Mouse (Mus musculus) intestine, postnatal 0 days (tissue): ENCODE data around the gene Kcnj10. TPM values are rescaled to one million over a fixed set of nuclear protein-coding genes. Genes with fewer than 3 reads are reported as not detected.

ENCODE experiments used
- ATAC-seq: fragments of 200-750 bp; cut with Nextera tagmentation; 2 replicates; pipeline ENCODE4 v1.8.0; 2017; ENCODE audit warnings: mild to moderate bottlenecking, moderate TSS enrichment, moderate library complexity
- H3K27ac ChIP-seq: fragments of 300-500 bp; sonication (generic); 2 replicates; pipeline ENCODE4 v1.5.1; 2014; ENCODE audit warnings: mild to moderate bottlenecking, low read depth, low read length, moderate library complexity
- H3K27me3 ChIP-seq: fragments of 300-500 bp; sonication (generic); replicated peaks from 2 replicates; pipeline ENCODE4 v1.6.1; 2014; ENCODE audit warnings: low read length, mixed read lengths; ENCODE audit not compliant: control insufficient read depth, insufficient read depth
- H3K36me3 ChIP-seq: fragments of 300-500 bp; sonication (generic); 2 replicates; pipeline ENCODE4 v1.6.1; 2014; ENCODE audit warnings: mild to moderate bottlenecking, moderate library complexity; ENCODE audit not compliant: control insufficient read depth, insufficient read depth
- H3K4me1 ChIP-seq: fragments of 300-500 bp; sonication (generic); replicated peaks from 2 replicates; pipeline ENCODE4 v1.6.1; 2014; ENCODE audit warnings: antibody characterized with exemption, low read length, mixed read lengths; ENCODE audit not compliant: control insufficient read depth, insufficient read depth
- H3K4me2 ChIP-seq: fragments of 300-500 bp; sonication (generic); replicated peaks from 2 replicates; pipeline ENCODE4 v1.6.1; 2014; ENCODE audit warnings: low read depth, mild to moderate bottlenecking, moderate library complexity
- H3K4me3 ChIP-seq: fragments of 300-500 bp; sonication (generic); 2 replicates; pipeline ENCODE4 v1.5.1; 2014; ENCODE audit warnings: low read depth, low read length
- H3K9ac ChIP-seq: fragments of 300-500 bp; sonication (generic); 2 replicates; pipeline ENCODE4 v1.6.1; 2014; ENCODE audit warnings: mild to moderate bottlenecking, low read depth, low read length
- H3K9me3 ChIP-seq: fragments of 300-500 bp; sonication (generic); 2 replicates; pipeline ENCODE4 v1.6.1; 2016; ENCODE audit warnings: mixed run types; ENCODE audit not compliant: control insufficient read depth
- CTCF ChIP-seq: sonication (generic); IDR thresholded peaks from 2 replicates; pipeline ENCODE4 v1.5.1; 2016; ENCODE audit warnings: low read depth, mild to moderate bottlenecking, control low read depth, antibody characterized with exemption, moderate library complexity
- WGBS: fragments of 180-500 bp; shearing (Covaris S2); extraction: QIAGEN DNeasy Blood & Tissue Kit; methylation state at CpG from one replicate; pipeline ENCODE4 v1.1.7; 2014; 5-methylcytosine and 5-hydroxymethylcytosine counted together
- polyA plus RNA-seq: library from polyadenylated mRNA; unstranded; fragments of >200 nt; fragmentation: Nextera tagmentation; extraction: Ambion mirVana; gene quantifications from 2 replicates; pipeline ENCODE4 v1.2.1, GENCODE M21; 2015

Gene Kcnj10
- polyA plus RNA-seq, 1 experiment from 2014 or later: 0.17 TPM

DNA sequence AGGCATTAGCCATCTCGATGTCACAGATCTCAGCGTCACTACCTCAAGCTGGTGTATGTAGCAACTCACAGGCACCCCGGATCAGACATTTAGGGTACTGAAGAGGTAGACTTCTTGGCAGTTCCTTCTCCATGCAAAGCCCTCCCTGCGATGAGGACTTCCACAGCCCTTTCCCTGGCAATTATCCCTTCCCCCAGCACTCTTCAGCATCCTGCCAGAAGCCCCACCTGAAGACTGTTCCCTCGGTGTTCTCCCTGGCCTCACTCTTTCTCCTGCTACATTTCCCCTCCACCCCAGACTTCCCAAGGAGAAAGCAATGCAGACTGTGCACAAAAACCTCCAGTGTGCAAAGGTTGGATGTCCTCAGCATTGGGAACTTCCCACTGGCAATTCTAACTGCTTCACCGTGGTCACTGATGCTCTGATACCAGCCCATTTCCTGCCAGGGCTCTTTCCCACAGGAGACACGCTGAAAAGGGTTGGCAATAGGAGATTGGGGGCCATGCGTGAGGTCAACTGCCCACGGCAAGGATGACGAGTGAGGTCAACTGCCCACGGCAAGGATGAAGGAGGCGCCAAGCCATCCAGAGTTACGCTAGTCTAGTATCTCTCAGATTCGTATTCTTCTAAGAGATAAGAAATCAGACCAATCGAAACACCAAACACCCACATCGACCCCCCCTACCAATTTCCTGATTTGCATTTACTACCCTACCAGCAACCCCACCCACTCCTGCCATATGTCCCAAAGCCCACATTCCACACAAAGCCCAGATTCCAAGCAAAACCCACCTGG, 13.6 kb upstream of the Kcnj10 start:
- no peak for TF ChIP-seq CTCF
- H3K4me2 ChIP-seq: no peak overlapping the region
- no peaks in the 10 kb centered on the region for H3K36me3 ChIP-seq
- no peak overlapping the region for H3K27ac ChIP-seq
- H3K27me3 ChIP-seq: peaks cover 56% of the 10 kb centered on the region
- no peaks in the 10 kb centered on the region for H3K4me1 ChIP-seq
- H3K9me3 ChIP-seq: no peaks in the 10 kb centered on the region
- WGBS: 82% methylated on average over 16 of the region's 16 CpGs
- ATAC-seq: no peak
- no peak overlapping the region for H3K9ac ChIP-seq
- no peak overlapping the region for H3K4me3 ChIP-seq

DNA sequence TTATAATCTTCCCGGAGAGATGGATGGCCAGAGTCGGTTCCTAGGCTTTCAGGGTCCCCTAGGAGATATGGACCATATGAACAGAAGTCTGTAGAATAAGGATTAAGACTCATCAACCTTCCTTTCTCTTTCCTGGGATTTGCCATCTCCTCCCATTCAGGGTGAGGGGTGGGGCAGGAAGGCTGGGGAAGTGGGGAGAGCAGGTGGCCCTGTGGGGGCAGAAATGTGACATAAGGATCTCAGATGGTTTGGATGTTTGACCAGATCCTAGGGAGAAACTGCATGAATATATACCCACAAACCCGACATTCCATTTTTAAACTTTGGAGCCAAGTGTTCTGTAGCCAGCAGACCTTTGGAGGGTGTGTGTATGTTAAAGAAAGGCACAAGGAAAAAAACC, 13.0 kb upstream of the Kcnj10 start:
- WGBS: 81% methylated on average over 3 of the region's 3 CpGs
- H3K27ac ChIP-seq: no peak overlapping the region
- ATAC-seq: no peak
- TF ChIP-seq CTCF: no peak
- no peaks in the 10 kb centered on the region for H3K36me3 ChIP-seq
- no peak overlapping the region for H3K4me2 ChIP-seq
- no peaks in the 10 kb centered on the region for H3K9me3 ChIP-seq
- no peak overlapping the region for H3K4me3 ChIP-seq
- no peak overlapping the region for H3K9ac ChIP-seq
- H3K4me1 ChIP-seq: no peaks in the 10 kb centered on the region
- H3K27me3 ChIP-seq: peaks cover 56% of the 10 kb centered on the region

DNA sequence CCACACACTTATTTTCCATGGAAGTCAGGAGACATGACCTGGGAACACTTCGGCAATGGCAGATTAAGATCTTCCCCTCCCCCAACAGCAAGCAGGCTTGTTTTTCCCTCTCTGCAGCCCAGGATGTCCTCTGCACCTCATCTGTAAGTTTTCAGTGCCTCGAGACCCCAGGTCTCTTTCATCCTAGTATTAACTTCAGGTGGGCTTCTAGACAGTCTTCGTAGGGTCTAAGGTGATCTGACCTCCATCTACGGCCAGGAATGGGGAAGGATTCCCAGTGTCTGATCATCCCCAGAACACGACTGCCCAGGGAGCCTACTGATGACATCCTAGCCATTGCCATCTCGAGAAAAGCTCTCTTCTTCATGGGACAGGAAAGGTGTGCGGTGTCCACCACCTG, 12.5 kb upstream of the Kcnj10 start:
- ATAC-seq: no peak
- 71% methylated on average over 7 of the region's 7 CpGs for WGBS

DNA sequence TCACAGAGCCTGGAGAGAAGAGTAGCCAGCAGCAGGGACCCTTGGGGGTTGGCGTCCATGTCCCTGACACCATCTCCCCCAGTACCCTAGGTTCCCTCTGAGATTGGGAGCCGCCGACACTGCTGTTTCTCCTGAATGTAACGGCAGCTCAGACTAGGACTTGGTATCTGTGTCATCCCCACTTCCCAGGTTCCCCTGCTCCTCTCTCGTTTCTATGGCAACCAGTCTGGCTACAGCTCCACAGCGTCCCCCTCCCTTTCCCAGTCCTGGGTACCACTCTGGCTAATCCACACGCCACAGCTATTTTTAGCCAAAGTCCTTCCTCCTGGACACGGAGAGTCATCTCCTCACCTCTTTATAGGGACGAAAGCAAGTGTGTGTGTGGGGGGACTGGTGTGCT, 11.9 kb upstream of the Kcnj10 start, which contains the start of gene Kcnj9:
Gene Kcnj9 (minus strand): TSS at position 188 of the 400 bp plus-strand sequence.
- no peaks in the 10 kb centered on the region for H3K4me1 ChIP-seq

More for the DNA sequence above, 12.5 kb upstream of the Kcnj10 start:
- no peak overlapping the region for H3K9ac ChIP-seq
- H3K9me3 ChIP-seq: no peaks in the 10 kb centered on the region
- H3K27me3 ChIP-seq: peaks cover 56% of the 10 kb centered on the region
- H3K27ac ChIP-seq: no peak overlapping the region
- no peaks in the 10 kb centered on the region for H3K36me3 ChIP-seq
- H3K4me3 ChIP-seq: no peak overlapping the region
- H3K4me1 ChIP-seq: no peaks in the 10 kb centered on the region
- H3K4me2 ChIP-seq: no peak overlapping the region
- TF ChIP-seq CTCF: no peak

DNA sequence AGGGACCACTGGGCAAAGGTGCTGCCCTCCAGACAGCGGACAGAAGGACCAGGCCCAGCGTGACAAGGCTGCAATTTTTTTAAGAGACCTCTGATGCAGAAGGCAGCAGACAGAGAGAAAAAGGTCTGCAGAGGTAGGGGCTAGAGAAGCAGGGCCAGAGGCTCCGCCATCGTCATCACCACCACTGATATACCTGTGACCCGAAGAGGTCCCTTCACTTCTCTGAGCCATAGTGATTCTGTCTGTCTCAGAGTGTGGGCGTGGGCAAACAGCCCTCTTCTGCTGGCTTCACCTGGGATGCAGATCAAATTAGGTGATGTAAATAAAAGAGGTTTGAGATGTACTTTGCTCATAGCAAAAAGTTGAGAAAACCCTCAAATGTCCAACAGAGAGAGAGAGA, 11.4 kb upstream of the Kcnj10 start:
- WGBS: 69% methylated on average over 6 of the region's 6 CpGs

More for the DNA sequence above, 11.9 kb upstream of the Kcnj10 start, which contains the start of gene Kcnj9:
- ATAC-seq: no peak
- TF ChIP-seq CTCF: no peak
- no peaks in the 10 kb centered on the region for H3K9me3 ChIP-seq
- H3K36me3 ChIP-seq: no peaks in the 10 kb centered on the region
- no peak within 1 kb of the TSS for H3K9ac ChIP-seq
- H3K4me2 ChIP-seq: no peak within 1 kb of the TSS
- H3K4me3 ChIP-seq: no peak within 1 kb of the TSS
- 27% methylated on average over 9 of the region's 9 CpGs for whole genome bisulfite sequencing
- peaks cover 61% of the 10 kb centered on the region for H3K27me3 ChIP-seq
- no peak within 1 kb of the TSS for H3K27ac ChIP-seq

DNA sequence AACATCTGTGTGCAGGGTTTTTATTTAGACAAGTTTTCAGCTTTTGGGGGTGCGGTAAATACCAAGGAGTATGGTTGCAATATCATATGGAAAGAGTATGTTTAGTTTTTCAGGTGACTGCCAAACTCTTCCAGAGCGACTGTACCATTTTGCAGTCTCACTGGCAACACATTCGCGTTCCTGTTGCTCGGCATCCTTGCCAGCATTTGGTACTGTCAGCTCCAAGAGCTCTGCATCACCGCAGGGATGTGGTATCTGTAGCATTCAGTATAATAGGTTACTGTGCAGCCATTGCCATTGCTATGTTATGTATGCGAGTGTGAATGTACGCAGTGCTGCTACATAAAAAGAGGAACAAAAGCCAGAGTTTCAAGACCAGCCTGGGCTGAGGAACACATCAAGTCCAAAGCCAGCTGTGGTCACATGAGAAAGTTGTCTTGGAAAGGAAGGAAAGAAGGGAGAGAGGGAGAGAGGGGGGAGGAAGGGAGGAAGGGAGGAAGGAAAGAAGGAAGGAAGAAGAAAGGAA, 9.5 kb upstream of the Kcnj10 start:
- Histone ChIP-seq H3K27ac (no peak overlapping the region), H3K36me3 (no peaks in the 10 kb centered on the region), H3K27me3 (peaks cover 44% of the 10 kb centered on the region), H3K4me2 (no peak overlapping the region), H3K9me3 (no peaks in the 10 kb centered on the region), H3K9ac (no peak overlapping the region), H3K4me3 (no peak overlapping the region), H3K4me1 (no peaks in the 10 kb centered on the region)
- 68% methylated on average over 8 of the region's 8 CpGs for WGBS
- ATAC-seq: no peak
- TF ChIP-seq CTCF: no peak

More for the DNA sequence above, 11.4 kb upstream of the Kcnj10 start:
- Histone ChIP-seq H3K27ac (no peak overlapping the region), H3K4me2 (no peak overlapping the region), H3K9me3 (no peaks in the 10 kb centered on the region), H3K27me3 (peaks cover 61% of the 10 kb centered on the region), H3K4me1 (no peaks in the 10 kb centered on the region), H3K9ac (no peak overlapping the region), H3K4me3 (no peak overlapping the region), H3K36me3 (no peaks in the 10 kb centered on the region)
- ATAC-seq: no peak
- no peak for TF ChIP-seq CTCF
